ENCODE assay signal across 26 mouse cellular contexts in the genomic region with DNA sequence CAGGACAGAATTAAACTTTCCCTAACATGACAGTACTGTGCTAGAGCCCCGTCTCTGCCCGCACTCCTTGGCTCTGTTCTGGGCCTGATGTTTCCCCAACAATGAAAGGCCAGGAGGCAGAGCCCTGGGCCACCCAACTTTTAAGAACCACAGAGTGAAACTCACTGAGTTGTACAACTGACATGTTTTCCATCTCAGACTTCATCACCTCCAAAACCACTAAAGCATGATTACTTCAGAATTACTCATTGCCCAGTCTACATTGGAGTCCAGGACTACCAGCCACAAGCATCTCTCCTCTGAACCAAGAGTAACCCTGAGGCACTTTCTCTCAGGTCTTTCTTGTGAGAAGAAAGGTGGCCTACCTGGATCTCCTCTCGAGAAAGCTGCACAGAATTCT.
"Had no signal": no experiment of that assay in that cellular context is flagged by ENCODE, and none has a peak within 500 bp of the region (broad histone marks: within the 10 kb centered on the region; RNA-seq: fewer than 3 reads in every experiment).

No protein-coding gene starts in this region.

- ATAC-seq: hindbrain, postnatal 0 days; intestine, embryonic 16.5 days; liver, embryonic 12.5 days had no signal

- H3K9me3 ChIP-seq: heart, embryonic 13.5 days; heart, embryonic 15.5 days; hindbrain, embryonic 13.5 days; hindbrain, embryonic 15.5 days; kidney, embryonic 15.5 days; limb, embryonic 10.5 days; limb, embryonic 12.5 days; liver, embryonic 12.5 days had no signal

- H3K4me1 ChIP-seq: liver, embryonic 12.5 days had no signal

- H3K4me3 ChIP-seq: gastrocnemius, adult 2 months; heart, embryonic 13.5 days; heart, embryonic 15.5 days; hindbrain, embryonic 13.5 days; hindbrain, embryonic 15.5 days; kidney, embryonic 15.5 days; layer of hippocampus, adult 2 months; left cerebral cortex, adult 2 months; limb, embryonic 10.5 days; limb, embryonic 12.5 days; liver, embryonic 12.5 days had no signal

- H3K27ac ChIP-seq: gastrocnemius, adult 2 months; heart, embryonic 13.5 days; hindbrain, embryonic 13.5 days; hindbrain, embryonic 15.5 days; hindbrain, postnatal 0 days; kidney, embryonic 15.5 days; kidney, postnatal 0 days; layer of hippocampus, adult 2 months; left cerebral cortex, adult 2 months; limb, embryonic 10.5 days; limb, embryonic 12.5 days; liver, embryonic 12.5 days; liver, embryonic 14.5 days had no signal

- DNase-seq: gastrocnemius, adult 2 months; gastrocnemius, postnatal 10 days; gastrocnemius, postnatal 25 days; heart, adult 18-20 months; heart, postnatal 14 days; heart, postnatal 36 days; kidney, adult 11 months; kidney, adult 2 months; kidney, adult 9 months; kidney, postnatal 14 days; kidney, postnatal 36 days had no signal

- H3K27me3 ChIP-seq: heart, embryonic 13.5 days; heart, embryonic 15.5 days; hindbrain, embryonic 13.5 days; hindbrain, embryonic 15.5 days; kidney, embryonic 15.5 days; limb, embryonic 12.5 days; liver, embryonic 12.5 days had no signal

- H3K4me2 ChIP-seq: heart, embryonic 11.5 days; heart, embryonic 13.5 days; heart, embryonic 15.5 days; hindbrain, embryonic 13.5 days; hindbrain, embryonic 15.5 days; kidney, embryonic 15.5 days; limb, embryonic 12.5 days; liver, embryonic 12.5 days had no signal

- H3K9ac ChIP-seq: heart, embryonic 13.5 days; heart, embryonic 15.5 days; hindbrain, embryonic 13.5 days; hindbrain, embryonic 15.5 days; kidney, embryonic 15.5 days; limb, embryonic 12.5 days; liver, embryonic 12.5 days; liver, embryonic 14.5 days had no signal
